Mouse (Mus musculus) ovary, postnatal 10 days (tissue): Measurements from ENCODE around the gene Olfr491.

Experiments used
- DNase-seq: peaks from one replicate; pipeline ENCODE4 v3.0.0; 2022; ENCODE audit warnings: low spot score

Gene Olfr491

GRCm38 (mm10) chr7:108313151-108313550 lies at the start of gene Olfr491:
Gene Olfr491 (plus strand): TSS chr7:108313451.
- no peak for DNase-seq

- no peak for DNase-seq
Measured at GRCm38 (mm10) chr7:108288834-108289233, 24.4 kb upstream of the Olfr491 start, which contains the start of gene Olfr490. Gene Olfr490 (minus strand): TSS chr7:108288934.

- no peak for DNase-seq
Measured at GRCm38 (mm10) chr7:108323574-108323973, 10.3 kb downstream of the Olfr491 start, which contains the start of gene Olfr492. Gene Olfr492 (minus strand): TSS chr7:108323674.

- no peak for DNase-seq
Measured at GRCm38 (mm10) chr7:108346879-108347278, 33.6 kb downstream of the Olfr491 start, which contains the start of gene Olfr493. Gene Olfr493 (minus strand): TSS chr7:108346979.

- no peak for DNase-seq
Measured at GRCm38 (mm10) chr7:108365035-108365434, 51.8 kb downstream of the Olfr491 start, which contains the start of gene Olfr494. Gene Olfr494 (plus strand): TSS chr7:108365335.
